Mouse (Mus musculus) ES-E14 (cell line): ENCODE results near the gene B4galt2.

ENCODE experiments used
- HCFC1 ChIP-seq: IDR thresholded peaks from 2 replicates; pipeline ENCODE4 v1.6.1; 2012; ENCODE audit warnings: low read length, inconsistent platforms, borderline replicate concordance; ENCODE audit not compliant: insufficient read depth
- ZNF384 ChIP-seq: IDR thresholded peaks from 2 replicates; pipeline ENCODE4 v1.6.1; 2012; ENCODE audit warnings: low read depth, low read length, inconsistent platforms

DNA sequence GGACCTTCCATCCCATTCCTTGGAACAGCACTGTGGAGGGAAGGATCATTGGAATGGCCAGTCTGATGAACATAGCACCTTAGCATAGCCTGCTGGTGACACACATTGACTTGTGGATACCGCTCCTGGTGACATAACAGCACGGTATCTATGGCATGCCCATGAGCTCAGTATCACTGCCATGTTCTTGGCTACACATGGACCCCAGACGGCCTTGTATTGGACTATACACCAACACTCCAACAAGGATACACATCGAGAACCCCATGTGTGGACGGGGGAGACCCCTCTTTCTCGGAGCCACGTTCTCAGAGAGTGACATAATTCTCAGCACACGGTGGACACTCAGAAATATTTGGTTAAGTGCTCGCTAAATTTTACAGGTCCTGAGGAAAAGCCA, 52.5 kb downstream of the B4galt2 start:
- TF ChIP-seq ZNF384 (no peak), HCFC1 (no peak)
